Mouse (Mus musculus) ES-E14 (cell line): ENCODE measurements at regions not wholly inside any gene's neighbourhood (a gene's known extent, or its start where the extent isn't known, plus 50 kb on each side); places are given as distances from the start of the nearest gene placed in this dataset.

Experiments used
- DNase-seq: peaks from one replicate; pipeline ENCODE4 v3.0.0-alpha.2; 2013; ENCODE audit warnings: low read depth, low spot score
- H3K27ac ChIP-seq: 2 replicates; pipeline ENCODE4 v1.5.1; 2012; ENCODE audit warnings: low read depth, mild to moderate bottlenecking, low read length, moderate library complexity, mixed read lengths; ENCODE audit not compliant: poor library complexity, insufficient read depth, severe bottlenecking
- H3K36me3 ChIP-seq: 2 replicates; pipeline ENCODE4 v1.6.1; 2012; ENCODE audit warnings: mild to moderate bottlenecking, low read length, moderate library complexity, mixed read lengths; ENCODE audit not compliant: control insufficient read depth, poor library complexity, insufficient read depth, severe bottlenecking
- H3K4me1 ChIP-seq, 2 experiments: fragments of 150-350 bp in 1 of 2; sonication (generic) in 1 of 2; 2 replicates each; pipeline ENCODE4 v1.6.1; 2012; ENCODE audit warnings: low read length in 2 of 2, mild to moderate bottlenecking in 1 of 2, mixed read lengths in 1 of 2; ENCODE audit not compliant: control insufficient read depth in 2 of 2, insufficient read depth in 2 of 2, poor library complexity in 1 of 2
- H3K4me3 ChIP-seq, 2 experiments: fragments of 150-350 bp in 1 of 2; sonication (generic) in 1 of 2; 2 replicates each; pipeline ENCODE4 v1.5.1; 2012; ENCODE audit warnings: low read length in 2 of 2, low read depth in 1 of 2, mild to moderate bottlenecking in 1 of 2, mixed read lengths in 1 of 2; ENCODE audit not compliant: insufficient read depth in 1 of 2, poor library complexity in 1 of 2, severe bottlenecking in 1 of 2
- H3K9ac ChIP-seq: 2 replicates; pipeline ENCODE4 v1.6.1; 2012; ENCODE audit warnings: low read depth, mild to moderate bottlenecking, low read length, mixed read lengths; ENCODE audit not compliant: poor library complexity, insufficient read depth, severe bottlenecking
- H3K9me3 ChIP-seq: fragments of 150-350 bp; sonication (generic); 2 replicates; pipeline ENCODE4 v1.6.1; 2012; ENCODE audit warnings: low read depth, mild to moderate bottlenecking, low read length; ENCODE audit not compliant: control insufficient read depth, insufficient read depth
- CHD2 ChIP-seq: IDR thresholded peaks from 2 replicates; pipeline ENCODE4 v1.6.1; 2014; ENCODE audit warnings: mild to moderate bottlenecking, low read depth, low read length, inconsistent platforms
- HCFC1 ChIP-seq: IDR thresholded peaks from 2 replicates; pipeline ENCODE4 v1.6.1; 2012; ENCODE audit warnings: low read length, inconsistent platforms, borderline replicate concordance; ENCODE audit not compliant: insufficient read depth
- MAFK ChIP-seq: IDR thresholded peaks from 2 replicates; pipeline ENCODE4 v1.6.1; 2014; ENCODE audit warnings: mild to moderate bottlenecking, low read depth, low read length, inconsistent platforms; ENCODE audit not compliant: insufficient read depth
- ZC3H11A ChIP-seq: IDR thresholded peaks from 2 replicates; pipeline ENCODE4 v1.6.1; 2012; ENCODE audit warnings: low read depth, mild to moderate bottlenecking, inconsistent platforms, low read length, borderline replicate concordance
- ZNF384 ChIP-seq: IDR thresholded peaks from 2 replicates; pipeline ENCODE4 v1.6.1; 2012; ENCODE audit warnings: low read depth, low read length, inconsistent platforms
- in situ Hi-C, 2 experiments: fragments of 600-800 bp; cut with MboI; formaldehyde crosslinking; loops; one replicate each; pipeline ENCODE4 v1.15.1; 2025; ENCODE audit warnings: low sequenced_read_pairs in 2 of 2, inconsistent platforms in 1 of 2; ENCODE audit not compliant: unreplicated experiment in 2 of 2

DNA sequence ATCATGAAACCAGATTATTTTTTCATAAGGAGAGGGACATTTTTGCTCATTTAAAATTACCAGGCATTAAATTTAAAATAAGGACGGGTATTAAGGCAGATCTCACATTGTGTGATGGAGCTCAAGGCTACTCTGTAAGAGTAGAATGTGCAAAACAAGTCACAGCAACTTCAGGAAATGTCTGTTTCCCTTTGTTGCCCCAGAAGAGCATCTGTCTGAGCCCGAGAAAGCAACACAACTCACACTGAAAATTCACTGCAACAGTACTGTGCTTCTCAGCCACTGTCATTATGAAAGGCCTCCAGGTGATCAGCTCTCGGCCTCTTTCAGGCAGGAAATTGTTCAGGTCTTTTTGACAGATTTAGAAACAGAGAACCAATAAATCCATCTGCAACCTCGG lies 129.7 kb upstream of the Adgrl4 start:
- Histone ChIP-seq H3K9me3 (no peaks in the 10 kb centered on the region), H3K27ac (no peak overlapping the region), H3K4me3 (no peak overlapping the region), H3K36me3 (no peaks in the 10 kb centered on the region), H3K4me1 (no peaks in the 10 kb centered on the region), H3K9ac (no peak overlapping the region)
- TF ChIP-seq MAFK (no peak), CHD2 (no peak), ZC3H11A (no peak), ZNF384 (no peak), HCFC1 (no peak)
- in situ Hi-C loops: no loop called here
- DNase-seq: no peak

GRCm38 (mm10) chr3:151323835-151324234 lies 113.9 kb upstream of the Adgrl4 start:
- TF ChIP-seq ZC3H11A: no peak
- no peak for TF ChIP-seq CHD2
- TF ChIP-seq HCFC1: no peak
- TF ChIP-seq ZNF384: no peak
- TF ChIP-seq MAFK: no peak
- no peak for DNase-seq
- H3K4me1 ChIP-seq: no peaks in the 10 kb centered on the region
- H3K36me3 ChIP-seq: no peaks in the 10 kb centered on the region
- in situ Hi-C loops: no loop called here
- H3K4me3 ChIP-seq: no peak overlapping the region
- H3K9ac ChIP-seq: no peak overlapping the region
- no peak overlapping the region for H3K27ac ChIP-seq
- no peaks in the 10 kb centered on the region for H3K9me3 ChIP-seq

GRCm38 (mm10) chr3:151329801-151330200 lies 107.9 kb upstream of the Adgrl4 start:
- no peak overlapping the region for H3K4me3 ChIP-seq
- TF ChIP-seq HCFC1 (no peak), ZNF384 (no peak), MAFK (no peak)
- DNase-seq: no peak
- no peak overlapping the region for H3K9ac ChIP-seq
- no peaks in the 10 kb centered on the region for H3K9me3 ChIP-seq
- in situ Hi-C loops: no loop called here
- no peak overlapping the region for H3K27ac ChIP-seq
- H3K36me3 ChIP-seq: no peaks in the 10 kb centered on the region
- no peaks in the 10 kb centered on the region for H3K4me1 ChIP-seq

DNA sequence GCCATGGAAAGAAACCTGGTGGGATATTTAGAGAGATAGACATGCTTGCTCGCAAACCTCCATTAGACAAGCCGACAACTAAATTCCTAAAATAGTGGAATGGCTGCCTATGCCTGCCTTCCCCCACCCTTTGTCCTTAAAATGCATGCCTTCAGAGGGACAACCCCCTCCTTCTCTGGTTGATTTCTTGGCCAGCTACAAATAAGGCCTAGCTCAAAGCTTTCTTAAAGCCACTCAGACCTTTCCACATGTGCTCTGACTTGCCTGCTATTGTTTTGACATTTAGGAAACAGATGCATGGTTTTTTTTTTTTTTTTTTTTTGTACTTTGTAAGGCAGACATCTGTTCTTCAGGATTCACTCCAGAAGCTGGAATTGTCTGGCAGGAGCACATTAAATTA lies 105.8 kb upstream of the Adgrl4 start:
- DNase-seq: no peak
- in situ Hi-C loops: no loop called here
- no peaks in the 10 kb centered on the region for H3K36me3 ChIP-seq

GRCm38 (mm10) chr3:151332317-151332687 lies 105.4 kb upstream of the Adgrl4 start:
- DNase-seq: no peak
- in situ Hi-C loops: no loop called here

More for the DNA sequence above, 105.8 kb upstream of the Adgrl4 start:
- H3K4me3 ChIP-seq: no peak overlapping the region
- no peak overlapping the region for H3K27ac ChIP-seq
- no peaks in the 10 kb centered on the region for H3K4me1 ChIP-seq
- TF ChIP-seq ZNF384 (no peak), ZC3H11A (no peak), MAFK (no peak), CHD2 (no peak), HCFC1 (no peak)
- no peak overlapping the region for H3K9ac ChIP-seq
- no peaks in the 10 kb centered on the region for H3K9me3 ChIP-seq

More at GRCm38 (mm10) chr3:151332317-151332687, 105.4 kb upstream of the Adgrl4 start:
- H3K36me3 ChIP-seq: no peaks in the 10 kb centered on the region
- H3K4me3 ChIP-seq: no peak overlapping the region
- H3K4me1 ChIP-seq: no peaks in the 10 kb centered on the region
- TF ChIP-seq CHD2 (no peak), MAFK (no peak), HCFC1 (no peak), ZNF384 (no peak), ZC3H11A (no peak)
- H3K9me3 ChIP-seq: no peaks in the 10 kb centered on the region
- no peak overlapping the region for H3K9ac ChIP-seq
- no peak overlapping the region for H3K27ac ChIP-seq
